Mouse (Mus musculus): ENCODE data around the gene Serpina3f.

Serpina3f gene

DNA sequence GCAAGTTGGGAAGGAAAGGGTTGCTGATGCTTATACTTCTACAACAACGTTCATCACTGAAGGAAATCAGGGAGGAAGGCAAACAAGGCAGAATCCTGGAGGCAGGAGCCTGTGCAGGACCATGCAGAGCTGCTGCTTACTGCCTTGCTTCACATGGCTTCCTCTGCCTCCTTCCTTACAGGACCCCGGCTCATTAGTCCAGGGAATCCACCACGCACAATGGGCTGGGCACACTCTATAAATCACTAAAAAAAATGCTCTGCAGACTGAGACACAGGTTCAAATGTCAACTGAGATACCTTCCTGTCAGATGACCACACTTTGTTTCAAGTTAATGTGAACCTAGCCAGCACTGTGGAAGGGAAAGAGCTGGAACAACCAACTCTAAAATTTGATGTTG lies 46.7 kb downstream of the Serpina3f start:
- DNase-seq = peak in 1 of 2 experiments; percentile 19

DNA sequence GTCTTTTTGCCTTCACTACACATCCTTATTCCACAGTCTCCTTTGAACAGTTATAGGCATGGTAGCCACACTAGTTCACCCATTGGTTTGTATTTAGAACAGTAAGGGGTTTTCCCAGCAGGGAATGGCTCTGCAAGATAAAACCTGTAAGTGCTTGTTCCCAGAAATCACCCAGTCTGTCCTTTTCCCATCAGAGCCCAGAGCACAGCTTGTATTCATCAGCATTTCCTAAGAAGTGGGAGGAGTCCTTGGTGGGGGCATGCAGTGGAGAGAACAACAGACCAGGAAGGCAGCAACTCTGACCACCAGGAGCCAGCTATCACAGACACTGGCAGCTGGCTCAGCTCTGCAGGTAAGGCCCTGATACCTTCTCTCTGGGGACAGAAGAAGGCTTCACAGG lies 48.5 kb downstream of the Serpina3f start, which contains the start of gene Serpina3i:
TSS of gene Serpina3i (plus strand) at position 260 of the 400 bp plus-strand sequence.
- DNase-seq = peak in 1 of 2 experiments; percentile 25

DNA sequence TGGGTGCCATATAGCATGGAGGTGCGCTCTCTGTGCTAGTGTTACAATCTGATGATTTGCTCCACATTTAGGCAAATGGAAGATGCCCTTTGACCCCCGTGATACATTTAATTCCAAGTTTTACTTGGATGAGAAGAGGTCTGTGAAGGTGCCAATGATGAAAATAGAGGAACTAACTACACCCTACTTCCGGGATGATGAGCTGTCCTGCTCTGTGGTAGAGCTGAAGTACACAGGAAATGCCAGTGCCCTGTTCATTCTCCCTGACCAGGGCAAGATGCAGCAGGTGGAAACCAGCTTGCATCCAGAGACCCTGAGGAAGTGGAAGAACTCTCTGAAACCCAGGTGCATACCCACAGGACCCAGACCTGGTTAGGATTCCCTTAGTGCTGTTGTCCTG lies 52.0 kb downstream of the Serpina3f start:
- no peak for DNase-seq

Measured in kidney, postnatal 4 days (tissue).